Mouse (Mus musculus) liver, adult 2 months (tissue): ENCODE results near the gene Fam189a2.

Experiments
- CTCF ChIP-seq: fragments of 200-500 bp; IDR thresholded peaks from 2 replicates; pipeline ENCODE4 v1.5.1; 2011; ENCODE audit warnings: low read depth, low read length, control low read depth
- POLR2A ChIP-seq: fragments of 200-500 bp; IDR thresholded peaks from 2 replicates; pipeline ENCODE4 v1.6.1; 2011; ENCODE audit warnings: low read length, control low read depth; ENCODE audit not compliant: insufficient read depth; ENCODE audit errors: extremely low read depth

- TF ChIP-seq CTCF = no peak
- TF ChIP-seq POLR2A = no peak
These were observed 87.9 kb downstream of the Fam189a2 start for GRCm38 (mm10) chr19:23942886-23943285.
